Mouse (Mus musculus): ENCODE data around the gene B3gat2.

The B3gat2 gene

GRCm38 (mm10) chr1:23834819-23835218 lies 73.3 kb downstream of the B3gat2 start:
- no peak for DNase-seq (ENCODE audit: low spot score in 2 of 2)

GRCm38 (mm10) chr1:23836630-23837029 lies 75.1 kb downstream of the B3gat2 start:
- no peak for DNase-seq (ENCODE audit: low spot score in 2 of 2)

DNA sequence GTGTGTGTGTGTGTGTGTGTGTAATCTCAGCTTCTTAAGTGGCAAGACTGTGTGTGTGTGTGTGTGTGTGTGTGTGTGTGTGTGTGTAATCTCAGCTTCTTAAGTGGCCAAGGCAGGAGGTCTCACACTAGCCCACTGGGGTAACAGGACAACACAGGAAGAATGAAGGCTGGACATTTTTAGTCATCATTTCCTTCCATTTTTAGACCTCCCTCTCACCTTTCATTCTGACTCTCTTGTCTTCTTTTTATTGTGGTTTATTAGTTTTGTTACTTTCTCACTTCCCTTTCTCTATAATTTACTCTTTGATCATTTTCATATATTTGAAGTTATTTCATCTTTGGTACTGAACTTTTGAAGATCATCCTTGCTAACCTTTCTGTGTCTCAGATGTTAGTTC lies 79.4 kb downstream of the B3gat2 start:
- DNase-seq (ENCODE audit: low spot score in 2 of 2), result no peak

DNA sequence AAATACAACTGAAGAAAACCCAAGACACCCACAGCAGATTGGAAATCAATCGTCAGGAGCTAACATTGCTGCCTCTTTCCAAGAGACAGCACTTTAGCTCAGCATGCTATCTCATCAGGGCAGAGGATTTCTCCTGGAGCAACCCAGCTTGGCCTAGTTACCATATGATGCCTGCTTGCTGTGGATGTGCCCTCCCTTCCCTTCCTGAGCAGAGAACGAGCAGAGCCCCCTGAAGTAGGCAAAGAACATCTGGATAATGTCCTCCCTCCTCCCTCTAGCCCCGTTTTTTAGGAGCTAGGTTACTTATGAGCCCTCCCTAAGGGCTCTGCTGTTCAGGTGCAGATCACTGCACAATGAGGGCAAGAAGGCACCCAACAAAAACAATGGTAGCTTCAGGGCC lies 81.1 kb downstream of the B3gat2 start:
- DNase-seq (ENCODE audit: low spot score in 2 of 2), result no peak

- DNase-seq (ENCODE audit: low spot score in 2 of 2), result no peak
Measured at GRCm38 (mm10) chr1:23843790-23844189, 82.2 kb downstream of the B3gat2 start.

DNA sequence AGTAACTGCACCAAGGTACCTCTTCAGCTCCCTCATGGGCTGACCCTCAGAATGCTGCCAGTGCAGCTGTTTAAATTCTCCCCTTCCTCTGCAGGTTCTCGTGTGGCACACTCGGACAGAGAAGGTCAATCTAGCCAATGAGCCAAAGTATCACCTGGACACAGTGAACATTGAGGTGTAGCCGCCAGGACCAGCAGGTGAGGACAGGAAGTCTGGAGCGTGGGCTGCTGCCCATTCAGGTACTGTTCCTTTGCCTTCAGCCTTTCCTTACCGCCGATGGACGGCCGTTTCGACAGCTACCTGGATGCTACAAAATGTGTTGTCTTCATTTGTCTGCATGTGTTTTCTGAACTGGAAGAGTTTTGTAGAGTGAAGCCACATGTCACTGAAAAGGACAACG lies 83.5 kb downstream of the B3gat2 start:
- no peak for DNase-seq (ENCODE audit: low spot score in 2 of 2)

- no peak for DNase-seq (ENCODE audit: low spot score in 2 of 2)
Measured at GRCm38 (mm10) chr1:23846044-23846680, 84.6 kb downstream of the B3gat2 start.

GRCm38 (mm10) chr1:23855623-23856022 lies 94.1 kb downstream of the B3gat2 start:
- DNase-seq (ENCODE audit: low spot score in 2 of 2), result no peak

DNA sequence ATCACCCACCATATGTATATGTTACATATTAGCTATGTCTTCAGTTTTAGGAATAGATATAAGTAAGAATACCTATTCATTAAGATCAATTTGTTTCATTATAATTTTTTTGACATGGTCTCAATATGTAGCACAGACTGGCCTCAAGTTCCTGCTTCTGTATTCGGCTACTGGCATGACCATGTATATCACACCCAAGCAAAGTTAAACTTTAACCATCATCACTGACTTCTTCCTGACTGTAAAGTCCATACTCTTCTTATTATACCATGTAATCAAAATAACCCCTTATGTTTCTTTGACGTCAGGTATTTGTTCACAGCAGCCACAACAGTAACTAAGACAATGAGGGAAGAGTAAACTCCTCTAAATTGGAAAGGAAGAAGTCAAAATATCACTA lies 99.4 kb downstream of the B3gat2 start:
- DNase-seq (ENCODE audit: low spot score in 2 of 2), result no peak

- no peak for DNase-seq (ENCODE audit: low spot score in 2 of 2)
Measured at GRCm38 (mm10) chr1:23865566-23865965, 104.0 kb downstream of the B3gat2 start.

GRCm38 (mm10) chr1:23867350-23867862 lies 105.9 kb downstream of the B3gat2 start:
- DNase-seq (ENCODE audit: low spot score in 2 of 2), result no peak

GRCm38 (mm10) chr1:23872194-23872593 lies 110.6 kb downstream of the B3gat2 start:
- DNase-seq (ENCODE audit: low spot score in 2 of 2), result no peak

GRCm38 (mm10) chr1:23882681-23883080 lies 121.1 kb downstream of the B3gat2 start:
- no peak for DNase-seq (ENCODE audit: low spot score in 2 of 2)

DNA sequence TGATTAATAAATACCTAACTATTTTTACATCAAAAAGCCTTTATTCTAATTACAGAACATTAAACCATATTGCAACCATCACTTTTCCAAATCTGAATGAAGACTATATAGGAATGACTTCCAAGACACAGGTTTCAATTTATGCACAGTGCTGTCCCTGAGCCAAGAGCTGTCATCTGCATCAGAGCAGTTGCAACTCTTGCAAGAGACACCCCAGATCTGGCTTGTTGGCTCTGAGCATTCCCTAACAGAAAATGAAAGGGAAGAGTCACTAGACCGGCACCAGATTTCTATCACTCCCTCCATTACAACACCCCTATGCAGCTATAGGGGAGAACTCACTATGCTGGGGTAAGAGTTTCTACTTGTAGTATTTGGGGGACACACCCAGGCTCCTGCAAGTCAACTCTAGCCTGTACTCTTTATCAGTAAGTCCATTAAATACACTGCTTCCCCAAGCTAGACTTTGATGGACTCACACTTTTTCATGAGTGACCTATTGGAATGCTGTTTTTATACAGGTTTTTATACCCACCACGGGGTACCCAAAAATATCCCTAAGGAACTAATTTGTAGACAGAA lies 122.6 kb downstream of the B3gat2 start:
- no peak for DNase-seq (ENCODE audit: low spot score in 2 of 2)

DNA sequence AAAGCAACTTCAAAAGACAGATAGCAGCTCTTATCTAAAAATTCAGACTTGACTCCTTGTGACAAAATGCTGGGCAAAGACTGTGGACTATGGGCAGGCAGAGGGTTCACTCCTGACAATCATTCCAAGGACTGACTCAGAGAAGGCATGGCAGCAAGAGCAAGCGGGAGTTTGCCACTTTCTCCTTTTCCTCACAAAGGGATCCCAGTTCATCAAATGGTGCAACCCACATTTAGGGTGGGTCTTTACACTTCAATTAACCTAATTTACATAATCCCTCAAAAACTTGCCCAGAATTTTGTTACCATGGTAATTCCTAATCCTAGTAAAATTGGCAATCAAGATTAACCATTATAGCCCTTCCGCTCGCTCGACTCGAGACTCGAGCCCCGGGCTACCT lies 123.4 kb downstream of the B3gat2 start:
- DNase-seq (ENCODE audit: low spot score in 2 of 2), result no peak

- no peak for DNase-seq (ENCODE audit: low spot score in 2 of 2)
Measured at GRCm38 (mm10) chr1:23892072-23892471, 130.5 kb downstream of the B3gat2 start.
